Mouse (Mus musculus) forebrain, embryonic 11.5 days (tissue): ENCODE results near the gene Iqcb1. TPM values are rescaled to one million over a fixed set of nuclear protein-coding genes. Genes with fewer than 3 reads are reported as not detected.

ENCODE experiments used
- ATAC-seq: fragments of 200-750 bp; cut with Nextera tagmentation; replicated peaks from 2 replicates; pipeline ENCODE4 v1.8.0; 2017; ENCODE audit warnings: moderate TSS enrichment; ENCODE audit not compliant: low FRiP score
- DNase-seq: peaks from one replicate; pipeline ENCODE4 v3.0.0-alpha.2; 2017; ENCODE audit warnings: low spot score
- H3K27ac ChIP-seq: fragments of 300-500 bp; sonication (generic); 2 replicates; pipeline ENCODE4 v1.5.1; 2014; ENCODE audit warnings: low read depth, low read length
- H3K27me3 ChIP-seq: fragments of 300-500 bp; sonication (generic); 2 replicates; pipeline ENCODE4 v1.6.1; 2014; ENCODE audit warnings: mild to moderate bottlenecking, low read length, mixed read lengths; ENCODE audit not compliant: control insufficient read depth, insufficient read depth
- H3K36me3 ChIP-seq: fragments of 300-500 bp; sonication (generic); 2 replicates; pipeline ENCODE4 v1.6.1; 2014; ENCODE audit warnings: mild to moderate bottlenecking, low read length, moderate library complexity, mixed read lengths; ENCODE audit not compliant: control insufficient read depth, insufficient read depth
- H3K4me1 ChIP-seq: fragments of 300-500 bp; sonication (generic); replicated peaks from 2 replicates; pipeline ENCODE4 v1.6.1; 2014; ENCODE audit warnings: low read length, mixed read lengths; ENCODE audit not compliant: control insufficient read depth, insufficient read depth
- H3K4me2 ChIP-seq: fragments of 300-500 bp; sonication (generic); 2 replicates; pipeline ENCODE4 v1.6.1; 2014; ENCODE audit warnings: low read depth, mild to moderate bottlenecking, low read length, moderate library complexity, mixed read lengths; ENCODE audit not compliant: severe bottlenecking
- H3K4me3 ChIP-seq: fragments of 300-500 bp; sonication (generic); 2 replicates; pipeline ENCODE4 v1.5.1; 2014; ENCODE audit warnings: low read depth, low read length
- H3K9ac ChIP-seq: fragments of 300-500 bp; sonication (generic); 2 replicates; pipeline ENCODE4 v1.6.1; 2014; ENCODE audit warnings: low read length
- H3K9me3 ChIP-seq: fragments of 300-500 bp; sonication (generic); 2 replicates; pipeline ENCODE4 v1.6.1; 2016; ENCODE audit warnings: low read length, mixed read lengths; ENCODE audit not compliant: control insufficient read depth
- WGBS: fragments of 180-500 bp; shearing (Covaris S2); extraction: QIAGEN DNeasy Blood & Tissue Kit; methylation state at CpG from one replicate; pipeline ENCODE4 v1.1.7; 2014; 5-methylcytosine and 5-hydroxymethylcytosine counted together
- polyA plus RNA-seq: library from polyadenylated mRNA; unstranded; fragments of >200 nt; fragmentation: Nextera tagmentation; extraction: Ambion mirVana; gene quantifications from 2 replicates; pipeline ENCODE4 v1.2.1, GENCODE M21; 2014

The Iqcb1 gene
- polyA plus RNA-seq, 1 experiment from 2014 or later: 72.7 TPM

GRCm38 (mm10) chr16:36884881-36885280 is 56.7 kb downstream of the Iqcb1 start:
- 77% methylated on average over 4 of the region's 4 CpGs for WGBS
- no peak for DNase-seq
- H3K9me3 ChIP-seq: no peaks in the 10 kb centered on the region
- no peak overlapping the region for H3K9ac ChIP-seq
- no peak overlapping the region for H3K4me3 ChIP-seq
- no peak overlapping the region for H3K4me2 ChIP-seq
- ATAC-seq: no peak
- H3K27ac ChIP-seq: no peak overlapping the region
- H3K36me3 ChIP-seq: no peaks in the 10 kb centered on the region; the same call in 1 of the 2 replicates
- H3K27me3 ChIP-seq: no peaks in the 10 kb centered on the region
- H3K4me1 ChIP-seq: no peaks in the 10 kb centered on the region

GRCm38 (mm10) chr16:36885912-36886311 is 57.7 kb downstream of the Iqcb1 start:
- WGBS: 96% methylated on average over 11 of the region's 11 CpGs
- no peaks in the 10 kb centered on the region for H3K27me3 ChIP-seq
- no peak for ATAC-seq
- H3K4me2 ChIP-seq: no peak overlapping the region
- no peak overlapping the region for H3K27ac ChIP-seq
- no peak overlapping the region for H3K4me3 ChIP-seq
- no peak for DNase-seq
- no peaks in the 10 kb centered on the region; the same call in 1 of the 2 replicates for H3K36me3 ChIP-seq
- no peak overlapping the region for H3K9ac ChIP-seq
- H3K4me1 ChIP-seq: no peaks in the 10 kb centered on the region
- no peaks in the 10 kb centered on the region for H3K9me3 ChIP-seq

- no peaks in the 10 kb centered on the region for H3K9me3 ChIP-seq
- no peak overlapping the region for H3K27ac ChIP-seq
- no peaks in the 10 kb centered on the region; the same call in 1 of the 2 replicates for H3K36me3 ChIP-seq
- H3K27me3 ChIP-seq: no peaks in the 10 kb centered on the region
- H3K4me1 ChIP-seq: no peaks in the 10 kb centered on the region
- WGBS: 81% methylated on average over 5 of the region's 5 CpGs
- no peak overlapping the region for H3K4me3 ChIP-seq
- H3K9ac ChIP-seq: no peak overlapping the region
- DNase-seq: no peak
- no peak overlapping the region for H3K4me2 ChIP-seq
- no peak for ATAC-seq
Measured at GRCm38 (mm10) chr16:36887546-36887945, 59.4 kb downstream of the Iqcb1 start.

GRCm38 (mm10) chr16:36890559-36890958 is 62.4 kb downstream of the Iqcb1 start:
- Histone ChIP-seq H3K4me3 (no peak overlapping the region), H3K4me2 (no peak overlapping the region), H3K27ac (no peak overlapping the region), H3K9ac (no peak overlapping the region), H3K27me3 (no peaks in the 10 kb centered on the region), H3K36me3 (no peaks in the 10 kb centered on the region; the same call in 1 of the 2 replicates), H3K9me3 (no peaks in the 10 kb centered on the region), H3K4me1 (no peaks in the 10 kb centered on the region)
- DNase-seq: no peak
- no peak for ATAC-seq
- 92% methylated on average over 3 of the region's 3 CpGs for WGBS

- H3K36me3 ChIP-seq: no peaks in the 10 kb centered on the region; the same call in 1 of the 2 replicates
- H3K27me3 ChIP-seq: no peaks in the 10 kb centered on the region
- no peak for ATAC-seq
- no peak overlapping the region for H3K4me2 ChIP-seq
- no peak overlapping the region for H3K4me3 ChIP-seq
- no peaks in the 10 kb centered on the region for H3K4me1 ChIP-seq
- no peaks in the 10 kb centered on the region for H3K9me3 ChIP-seq
- 92% methylated on average over 4 of the region's 4 CpGs for WGBS
- no peak for DNase-seq
- no peak overlapping the region for H3K27ac ChIP-seq
- no peak overlapping the region for H3K9ac ChIP-seq
Measured at GRCm38 (mm10) chr16:36891415-36891814, 63.2 kb downstream of the Iqcb1 start.

GRCm38 (mm10) chr16:36893317-36893716 is 65.1 kb downstream of the Iqcb1 start:
- H3K4me2 ChIP-seq: no peak overlapping the region
- no peak overlapping the region for H3K9ac ChIP-seq
- ATAC-seq (no peak), DNase-seq (no peak)
- no peak overlapping the region for H3K27ac ChIP-seq
- no peaks in the 10 kb centered on the region for H3K27me3 ChIP-seq
- no peak overlapping the region for H3K4me3 ChIP-seq
- H3K9me3 ChIP-seq: no peaks in the 10 kb centered on the region
- no peaks in the 10 kb centered on the region; the same call in 1 of the 2 replicates for H3K36me3 ChIP-seq
- 89% methylated on average over 10 of the region's 10 CpGs for WGBS
- H3K4me1 ChIP-seq: no peaks in the 10 kb centered on the region

- Histone ChIP-seq H3K36me3 (no peaks in the 10 kb centered on the region; the same call in 1 of the 2 replicates), H3K4me1 (no peaks in the 10 kb centered on the region), H3K9me3 (no peaks in the 10 kb centered on the region), H3K4me3 (no peak overlapping the region), H3K9ac (no peak overlapping the region), H3K27ac (no peak overlapping the region), H3K27me3 (no peaks in the 10 kb centered on the region), H3K4me2 (no peak overlapping the region)
- WGBS: 93% methylated on average over 6 of the region's 6 CpGs
- no peak for DNase-seq
- ATAC-seq: no peak
Measured at GRCm38 (mm10) chr16:36896712-36897111, 68.5 kb downstream of the Iqcb1 start.

GRCm38 (mm10) chr16:36903156-36903555 is 75.0 kb downstream of the Iqcb1 start:
- no peaks in the 10 kb centered on the region for H3K27me3 ChIP-seq
- H3K27ac ChIP-seq: no peak overlapping the region
- H3K36me3 ChIP-seq: no peaks in the 10 kb centered on the region; the same call in 1 of the 2 replicates
- DNase-seq: no peak
- H3K9ac ChIP-seq: no peak overlapping the region
- H3K4me3 ChIP-seq: no peak overlapping the region
- 94% methylated on average over 5 of the region's 5 CpGs for WGBS
- H3K4me1 ChIP-seq: no peaks in the 10 kb centered on the region
- ATAC-seq: no peak
- H3K4me2 ChIP-seq: no peak overlapping the region
- no peaks in the 10 kb centered on the region for H3K9me3 ChIP-seq

- H3K4me2 ChIP-seq: no peak overlapping the region
- H3K4me3 ChIP-seq: no peak overlapping the region
- H3K9me3 ChIP-seq: no peaks in the 10 kb centered on the region
- no peaks in the 10 kb centered on the region; the same call in 1 of the 2 replicates for H3K36me3 ChIP-seq
- H3K4me1 ChIP-seq: no peaks in the 10 kb centered on the region
- no peak overlapping the region for H3K27ac ChIP-seq
- WGBS: 93% methylated on average over 10 of the region's 10 CpGs
- ATAC-seq: no peak
- H3K9ac ChIP-seq: no peak overlapping the region
- H3K27me3 ChIP-seq: no peaks in the 10 kb centered on the region
- no peak for DNase-seq
Measured at GRCm38 (mm10) chr16:36911909-36912308, 83.7 kb downstream of the Iqcb1 start.
